Mouse (Mus musculus): Measurements from ENCODE around the gene Dolpp1.

Gene Dolpp1

GRCm38 (mm10) chr2:30440701-30441517 is 48.9 kb downstream of the Dolpp1 start:
- DNase-seq (ENCODE audit: low read depth, low spot score), result peak; percentile 93

GRCm38 (mm10) chr2:30441518-30442497 is 49.8 kb downstream of the Dolpp1 start:
- peak; percentile 98 for DNase-seq (ENCODE audit: low read depth, low spot score)

- DNase-seq (ENCODE audit: low read depth, low spot score), result no peak
These were observed 50.4 kb downstream of the Dolpp1 start for GRCm38 (mm10) chr2:30442498-30442890.

GRCm38 (mm10) chr2:30443281-30443680 is 51.2 kb downstream of the Dolpp1 start:
- no peak for DNase-seq (ENCODE audit: low read depth, low spot score)

GRCm38 (mm10) chr2:30444006-30444405 is 52.0 kb downstream of the Dolpp1 start:
- no peak for DNase-seq (ENCODE audit: low read depth, low spot score)

GRCm38 (mm10) chr2:30444450-30444849 is 52.4 kb downstream of the Dolpp1 start:
- no peak for DNase-seq (ENCODE audit: low read depth, low spot score)

GRCm38 (mm10) chr2:30445312-30445711 is 53.3 kb downstream of the Dolpp1 start:
- DNase-seq (ENCODE audit: low read depth, low spot score), result peak; percentile 98

- no peak for DNase-seq (ENCODE audit: low read depth, low spot score)
These were observed 55.1 kb downstream of the Dolpp1 start for GRCm38 (mm10) chr2:30446891-30447826.

GRCm38 (mm10) chr2:30448371-30448770 is 56.3 kb downstream of the Dolpp1 start:
- DNase-seq (ENCODE audit: low read depth, low spot score), result no peak

All from R1 (cell line).